Mouse (Mus musculus) hindbrain, embryonic 15.5 days (tissue): ENCODE measurements around the gene Gm10282. TPM values are rescaled to one million over a fixed set of nuclear protein-coding genes. Genes with fewer than 3 reads are reported as not detected.

Source experiments
- ATAC-seq: fragments of 200-750 bp; cut with Nextera tagmentation; 2 replicates; pipeline ENCODE4 v1.8.0; 2017; ENCODE audit warnings: low read depth, moderate number of reproducible peaks, moderate TSS enrichment; ENCODE audit not compliant: low FRiP score
- H3K27ac ChIP-seq: fragments of 300-500 bp; sonication (generic); replicated peaks from 2 replicates; pipeline ENCODE4 v1.5.1; 2015; ENCODE audit warnings: mild to moderate bottlenecking, inconsistent platforms
- H3K27me3 ChIP-seq: fragments of 300-500 bp; sonication (generic); 2 replicates; pipeline ENCODE4 v1.6.1; 2015; ENCODE audit warnings: control low read depth, inconsistent platforms
- H3K36me3 ChIP-seq: fragments of 300-500 bp; sonication (generic); 2 replicates; pipeline ENCODE4 v1.6.1; 2015; ENCODE audit warnings: control low read depth, inconsistent platforms
- H3K4me1 ChIP-seq: fragments of 300-500 bp; sonication (generic); replicated peaks from 2 replicates; pipeline ENCODE4 v1.6.1; 2015; ENCODE audit warnings: control low read depth, inconsistent platforms
- H3K4me2 ChIP-seq: fragments of 300-500 bp; sonication (generic); 2 replicates; pipeline ENCODE4 v1.6.1; 2015; ENCODE audit warnings: moderate library complexity, mild to moderate bottlenecking, inconsistent platforms
- H3K4me3 ChIP-seq: fragments of 300-500 bp; sonication (generic); 2 replicates; pipeline ENCODE4 v1.5.1; 2015; ENCODE audit warnings: mild to moderate bottlenecking, inconsistent platforms
- H3K9ac ChIP-seq: fragments of 300-500 bp; sonication (generic); 2 replicates; pipeline ENCODE4 v1.6.1; 2015; ENCODE audit warnings: inconsistent platforms
- H3K9me3 ChIP-seq: fragments of 300-500 bp; sonication (generic); 2 replicates; pipeline ENCODE4 v1.6.1; 2016; ENCODE audit warnings: control low read depth, inconsistent platforms
- WGBS: fragments of 180-500 bp; shearing (Covaris S2); methylation state at CpG from one replicate; pipeline ENCODE4 v1.1.7; 2015; 5-methylcytosine and 5-hydroxymethylcytosine counted together
- polyA plus RNA-seq: library from polyadenylated mRNA; unstranded; fragments of >200 nt; fragmentation: Nextera tagmentation; extraction: Ambion mirVana; gene quantifications from 2 replicates; pipeline ENCODE4 v1.2.1, GENCODE M21; 2015

Gm10282 gene
- polyA plus RNA-seq, 1 experiment from 2014 or later = 9.8 TPM

- H3K36me3 ChIP-seq = no peaks in the 10 kb centered on the region
- no peaks in the 10 kb centered on the region for H3K9me3 ChIP-seq
- H3K27me3 ChIP-seq = no peaks in the 10 kb centered on the region
- no peak overlapping the region for H3K27ac ChIP-seq
- no peaks in the 10 kb centered on the region for H3K4me1 ChIP-seq
- H3K4me2 ChIP-seq = no peak overlapping the region
- H3K4me3 ChIP-seq = no peak overlapping the region
- no peak for ATAC-seq
- no peak overlapping the region for H3K9ac ChIP-seq
These were observed 38.4 kb downstream of the Gm10282 start for GRCm38 (mm10) chr8:72266671-72267070.

- Histone ChIP-seq H3K27ac (no peak overlapping the region), H3K9me3 (no peaks in the 10 kb centered on the region), H3K4me1 (no peaks in the 10 kb centered on the region), H3K36me3 (no peaks in the 10 kb centered on the region), H3K9ac (no peak overlapping the region), H3K27me3 (no peaks in the 10 kb centered on the region), H3K4me2 (no peak overlapping the region), H3K4me3 (no peak overlapping the region)
- no peak for ATAC-seq
- 66% methylated on average over 5 of the region's 7 CpGs for WGBS
These were observed 39.7 kb downstream of the Gm10282 start for GRCm38 (mm10) chr8:72265342-72265741.

GRCm38 (mm10) chr8:72263451-72263850 lies 41.6 kb downstream of the Gm10282 start:
- Histone ChIP-seq H3K9me3 (no peaks in the 10 kb centered on the region), H3K4me2 (no peak overlapping the region), H3K4me3 (no peak overlapping the region), H3K27me3 (no peaks in the 10 kb centered on the region), H3K36me3 (no peaks in the 10 kb centered on the region), H3K27ac (no peak overlapping the region), H3K9ac (no peak overlapping the region), H3K4me1 (no peaks in the 10 kb centered on the region)
- WGBS = 73% methylated on average over 7 of the region's 7 CpGs
- no peak for ATAC-seq

GRCm38 (mm10) chr8:72262756-72263155 lies 42.3 kb downstream of the Gm10282 start:
- Histone ChIP-seq H3K9me3 (no peaks in the 10 kb centered on the region), H3K27ac (no peak overlapping the region), H3K36me3 (no peaks in the 10 kb centered on the region), H3K4me2 (no peak overlapping the region), H3K4me1 (no peaks in the 10 kb centered on the region), H3K9ac (no peak overlapping the region), H3K27me3 (no peaks in the 10 kb centered on the region), H3K4me3 (no peak overlapping the region)
- no peak for ATAC-seq
- 95% methylated on average over 2 of the region's 2 CpGs for WGBS

GRCm38 (mm10) chr8:72261872-72262271 lies 43.2 kb downstream of the Gm10282 start:
- H3K27ac ChIP-seq = no peak overlapping the region
- H3K9me3 ChIP-seq = no peaks in the 10 kb centered on the region
- no peak overlapping the region for H3K4me3 ChIP-seq
- ATAC-seq = no peak
- H3K4me2 ChIP-seq = no peak overlapping the region
- H3K36me3 ChIP-seq = no peaks in the 10 kb centered on the region
- H3K27me3 ChIP-seq = no peaks in the 10 kb centered on the region
- no peaks in the 10 kb centered on the region for H3K4me1 ChIP-seq
- no peak overlapping the region for H3K9ac ChIP-seq
- 54% methylated on average over 5 of the region's 5 CpGs for WGBS

GRCm38 (mm10) chr8:72261431-72261830 lies 43.6 kb downstream of the Gm10282 start:
- Histone ChIP-seq H3K27ac (no peak overlapping the region), H3K4me3 (no peak overlapping the region), H3K4me1 (no peaks in the 10 kb centered on the region), H3K4me2 (no peak overlapping the region), H3K9ac (no peak overlapping the region), H3K27me3 (no peaks in the 10 kb centered on the region), H3K9me3 (no peaks in the 10 kb centered on the region), H3K36me3 (no peaks in the 10 kb centered on the region)
- ATAC-seq = no peak

GRCm38 (mm10) chr8:72261019-72261418 lies 44.0 kb downstream of the Gm10282 start:
- H3K9ac ChIP-seq = no peak overlapping the region
- no peak overlapping the region for H3K4me2 ChIP-seq
- no peaks in the 10 kb centered on the region for H3K4me1 ChIP-seq
- 33% methylated on average over 2 of the region's 2 CpGs for WGBS
- no peak overlapping the region for H3K4me3 ChIP-seq
- H3K36me3 ChIP-seq = no peaks in the 10 kb centered on the region
- no peak overlapping the region for H3K27ac ChIP-seq
- H3K27me3 ChIP-seq = no peaks in the 10 kb centered on the region
- no peaks in the 10 kb centered on the region for H3K9me3 ChIP-seq
- peak; percentile 51 for ATAC-seq

- H3K4me1 ChIP-seq = no peaks in the 10 kb centered on the region
- H3K9me3 ChIP-seq = no peaks in the 10 kb centered on the region
- no peak; the same call in 1 of the 2 replicates for ATAC-seq
- H3K9ac ChIP-seq = no peak overlapping the region
- no peaks in the 10 kb centered on the region for H3K27me3 ChIP-seq
- H3K4me2 ChIP-seq = no peak overlapping the region
- H3K4me3 ChIP-seq = no peak overlapping the region
- 57% methylated on average over 4 of the region's 4 CpGs for WGBS
- no peaks in the 10 kb centered on the region; the same call in 1 of the 2 replicates for H3K36me3 ChIP-seq
- H3K27ac ChIP-seq = no peak overlapping the region
These were observed 44.5 kb downstream of the Gm10282 start for GRCm38 (mm10) chr8:72260585-72260984.

GRCm38 (mm10) chr8:72259862-72260261 lies 45.2 kb downstream of the Gm10282 start:
- H3K36me3 ChIP-seq = peaks cover 1% of the 10 kb centered on the region; the same call in 1 of the 2 replicates
- no peak overlapping the region for H3K27ac ChIP-seq
- no peaks in the 10 kb centered on the region for H3K27me3 ChIP-seq
- ATAC-seq = no peak
- no peak overlapping the region for H3K4me2 ChIP-seq
- no peak overlapping the region for H3K4me3 ChIP-seq
- no peak overlapping the region for H3K9ac ChIP-seq
- 87% methylated on average over 2 of the region's 2 CpGs for WGBS
- no peaks in the 10 kb centered on the region for H3K9me3 ChIP-seq
- no peaks in the 10 kb centered on the region for H3K4me1 ChIP-seq

GRCm38 (mm10) chr8:72257902-72258238 lies 47.2 kb downstream of the Gm10282 start:
- ATAC-seq = no peak
- Histone ChIP-seq H3K9ac (no peak overlapping the region), H3K9me3 (no peaks in the 10 kb centered on the region), H3K4me2 (no peak overlapping the region), H3K4me3 (no peak overlapping the region), H3K36me3 (peaks cover 19% of the 10 kb centered on the region), H3K4me1 (no peaks in the 10 kb centered on the region), H3K27me3 (no peaks in the 10 kb centered on the region), H3K27ac (no peak overlapping the region)
- 93% methylated on average over 1 of the region's 1 CpGs for WGBS

- no peak overlapping the region for H3K4me3 ChIP-seq
- H3K9me3 ChIP-seq = no peaks in the 10 kb centered on the region
- H3K9ac ChIP-seq = no peak overlapping the region
- H3K36me3 ChIP-seq = peaks cover 25% of the 10 kb centered on the region
- no peak overlapping the region for H3K27ac ChIP-seq
- H3K4me2 ChIP-seq = no peak overlapping the region
- no peaks in the 10 kb centered on the region for H3K27me3 ChIP-seq
- no peaks in the 10 kb centered on the region for H3K4me1 ChIP-seq
- peak; percentile 45; the same call in 1 of the 2 replicates for ATAC-seq
- 52% methylated on average over 7 of the region's 7 CpGs for WGBS
These were observed 47.7 kb downstream of the Gm10282 start for GRCm38 (mm10) chr8:72257171-72257901.
